Mouse (Mus musculus) spleen, postnatal 14 days (tissue): ENCODE results near the gene Onecut3.

Source experiments
- DNase-seq, 2 experiments: peaks; one replicate each; pipeline ENCODE4 v3.0.0; 2021 to 2022; ENCODE audit warnings: low spot score in 2 of 2

Onecut3 gene

DNA sequence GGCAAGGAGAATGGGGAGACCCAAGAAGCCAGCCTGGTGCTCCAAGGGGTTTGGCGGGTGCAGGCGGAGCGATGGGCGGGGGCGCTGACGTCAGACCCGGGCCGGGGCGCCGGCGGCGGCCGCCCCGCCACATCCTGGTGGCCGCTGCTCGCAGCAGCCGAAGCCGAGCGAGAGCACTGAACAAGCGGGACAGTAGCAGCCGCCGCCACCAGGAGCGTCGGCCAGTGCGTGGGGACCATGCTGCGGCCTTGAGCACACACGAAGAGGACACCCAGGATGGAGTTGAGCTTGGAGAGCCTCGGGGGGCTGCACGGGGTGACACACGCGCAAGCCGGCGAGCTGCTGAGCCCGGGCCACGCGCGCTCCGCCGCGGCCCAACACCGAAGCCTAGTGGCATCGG lies at the start of gene Onecut3:
Onecut3 (plus strand) TSS at position 104 of the 400 bp plus-strand sequence.
- peak in 1 of 2 experiments; percentile 21 for DNase-seq

DNA sequence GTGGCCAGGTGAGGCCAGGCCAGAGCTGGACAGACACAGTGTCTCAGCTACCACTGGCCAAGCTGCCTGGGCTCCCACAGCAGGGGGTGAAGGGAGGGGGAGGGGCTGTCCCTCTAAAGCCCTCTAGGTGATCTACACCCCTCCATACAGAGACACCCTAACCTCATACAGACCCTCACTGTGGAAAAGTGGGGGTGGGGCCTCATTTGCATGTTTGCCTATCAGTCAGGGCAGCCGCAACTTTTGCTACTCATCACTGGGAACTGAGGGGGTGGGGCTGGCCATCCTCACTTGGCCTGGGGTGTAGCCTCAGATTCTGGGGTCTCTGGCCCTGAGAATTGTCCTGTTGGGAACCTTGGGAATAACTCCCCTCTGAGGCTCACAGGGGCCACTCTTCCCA lies 49.6 kb upstream of the Onecut3 start:
- DNase-seq, result no peak

GRCm38 (mm10) chr10:80445898-80446601 lies 48.6 kb upstream of the Onecut3 start:
- peak; percentile 68 to 78 for DNase-seq

GRCm38 (mm10) chr10:80450599-80450998 lies 44.0 kb upstream of the Onecut3 start:
- no peak for DNase-seq

GRCm38 (mm10) chr10:80453601-80454000 lies 41.0 kb upstream of the Onecut3 start:
- no peak for DNase-seq

DNA sequence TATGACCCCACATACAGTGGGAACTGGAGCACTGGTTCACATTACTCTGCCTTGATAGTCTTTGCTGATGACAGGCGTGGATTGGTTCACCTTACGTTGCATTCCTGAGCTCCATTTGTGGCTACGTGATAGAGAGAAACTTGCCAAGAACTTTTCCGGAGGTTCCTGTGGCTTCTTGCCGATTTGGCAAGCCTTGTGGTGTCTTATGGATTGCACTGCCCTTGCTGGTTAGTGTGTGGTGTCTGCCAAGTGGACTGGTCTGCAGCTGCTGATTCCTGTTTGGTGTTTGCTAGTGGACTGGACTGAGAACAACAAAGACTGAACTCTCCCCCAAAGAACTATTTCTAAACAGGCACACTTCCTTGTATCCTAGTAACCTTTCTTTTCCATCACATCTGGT lies 39.9 kb upstream of the Onecut3 start:
- DNase-seq, result no peak

DNA sequence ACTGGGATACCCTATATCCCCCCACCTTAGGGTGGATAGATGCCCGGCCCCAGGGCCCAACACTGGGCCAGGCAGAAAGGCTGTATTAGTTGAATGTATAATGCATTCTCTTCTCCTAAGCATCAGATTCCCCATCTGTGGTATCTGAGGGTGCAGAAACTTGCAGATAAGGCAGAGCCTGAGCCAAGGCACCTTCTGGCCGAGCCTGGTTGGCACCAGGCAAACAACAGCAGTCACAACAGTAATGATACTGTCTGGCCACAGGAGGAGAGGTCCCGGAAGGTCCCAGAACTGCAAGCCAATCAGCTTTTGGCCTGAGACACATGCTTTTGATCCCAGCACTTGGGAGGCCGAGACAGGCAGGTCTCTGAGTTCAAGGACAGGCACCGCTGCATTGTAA lies 38.9 kb upstream of the Onecut3 start:
- DNase-seq, result no peak

DNA sequence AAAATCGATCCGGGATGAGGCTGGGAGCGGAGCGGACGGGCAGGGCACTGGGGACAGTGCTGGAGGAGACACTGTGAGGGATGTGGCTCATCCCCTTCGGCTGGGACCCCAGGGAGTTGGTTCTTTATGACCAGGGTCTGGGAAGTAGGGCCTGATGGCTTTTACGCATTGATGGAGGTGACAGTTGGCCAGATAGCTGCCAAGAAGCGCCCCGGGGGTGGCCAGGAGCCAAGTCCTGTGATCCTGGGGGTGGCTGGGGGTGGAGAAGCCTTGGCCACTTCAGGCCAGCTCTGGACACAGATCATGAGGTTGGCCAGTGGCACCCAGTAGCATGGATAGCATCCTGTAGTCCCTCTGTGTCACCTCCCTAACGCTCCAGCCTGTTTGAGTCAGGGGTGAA lies 35.4 kb upstream of the Onecut3 start:
- DNase-seq, result no peak

GRCm38 (mm10) chr10:80459671-80460070 lies 35.0 kb upstream of the Onecut3 start:
- DNase-seq, result no peak

DNA sequence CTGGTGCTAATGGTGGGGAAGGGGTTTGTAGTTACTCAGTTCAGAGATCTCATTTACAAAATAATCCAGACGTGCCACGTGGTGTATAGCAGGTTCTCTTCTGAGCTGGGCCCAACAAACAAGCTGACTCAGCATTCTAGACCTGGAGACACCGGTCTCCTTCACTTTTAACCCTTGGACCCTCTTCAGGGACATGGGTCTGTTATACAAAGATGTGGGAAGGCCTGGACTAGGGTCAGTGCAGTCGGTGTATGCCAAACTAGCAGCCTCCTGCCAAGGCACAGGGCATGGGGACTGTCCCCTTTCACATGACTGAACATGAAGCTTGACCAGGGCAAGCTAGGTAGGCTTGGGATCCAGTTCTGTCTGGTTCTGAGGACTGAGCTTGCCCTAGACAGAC lies 34.3 kb upstream of the Onecut3 start:
- DNase-seq, result no peak

GRCm38 (mm10) chr10:80461346-80461745 lies 33.3 kb upstream of the Onecut3 start:
- no peak for DNase-seq

DNA sequence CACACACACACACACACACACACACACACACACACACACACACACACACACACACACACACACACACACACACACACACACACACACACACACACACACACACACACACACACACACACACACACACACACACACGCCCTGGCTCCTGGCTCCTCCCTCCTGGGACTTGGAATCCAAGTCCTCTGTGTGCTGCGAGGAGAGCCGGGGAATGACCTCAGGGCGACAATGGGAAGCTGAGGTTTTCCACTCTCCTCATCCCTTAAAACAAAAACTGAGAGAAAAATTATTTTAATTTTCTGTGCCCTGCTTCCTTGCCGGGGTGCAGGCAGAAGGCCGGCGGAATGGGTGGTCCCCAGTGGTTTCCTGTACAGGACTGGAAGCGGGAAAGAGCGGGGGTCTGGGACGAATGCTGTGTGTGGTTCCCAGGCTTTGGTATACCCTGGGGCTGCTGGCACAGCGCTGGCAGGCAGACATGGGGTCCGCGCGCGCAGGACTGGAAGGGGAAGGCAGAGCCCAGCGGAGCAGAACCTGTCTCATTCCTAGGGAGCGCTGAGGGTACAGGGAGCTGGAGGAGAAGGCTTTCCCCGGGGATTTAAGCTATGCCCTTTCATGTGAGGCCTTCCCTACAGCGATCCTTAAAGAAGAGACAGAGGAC lies 30.1 kb upstream of the Onecut3 start:
- DNase-seq, result no peak

- no peak for DNase-seq
Observed at GRCm38 (mm10) chr10:80465066-80465465, 29.6 kb upstream of the Onecut3 start.

DNA sequence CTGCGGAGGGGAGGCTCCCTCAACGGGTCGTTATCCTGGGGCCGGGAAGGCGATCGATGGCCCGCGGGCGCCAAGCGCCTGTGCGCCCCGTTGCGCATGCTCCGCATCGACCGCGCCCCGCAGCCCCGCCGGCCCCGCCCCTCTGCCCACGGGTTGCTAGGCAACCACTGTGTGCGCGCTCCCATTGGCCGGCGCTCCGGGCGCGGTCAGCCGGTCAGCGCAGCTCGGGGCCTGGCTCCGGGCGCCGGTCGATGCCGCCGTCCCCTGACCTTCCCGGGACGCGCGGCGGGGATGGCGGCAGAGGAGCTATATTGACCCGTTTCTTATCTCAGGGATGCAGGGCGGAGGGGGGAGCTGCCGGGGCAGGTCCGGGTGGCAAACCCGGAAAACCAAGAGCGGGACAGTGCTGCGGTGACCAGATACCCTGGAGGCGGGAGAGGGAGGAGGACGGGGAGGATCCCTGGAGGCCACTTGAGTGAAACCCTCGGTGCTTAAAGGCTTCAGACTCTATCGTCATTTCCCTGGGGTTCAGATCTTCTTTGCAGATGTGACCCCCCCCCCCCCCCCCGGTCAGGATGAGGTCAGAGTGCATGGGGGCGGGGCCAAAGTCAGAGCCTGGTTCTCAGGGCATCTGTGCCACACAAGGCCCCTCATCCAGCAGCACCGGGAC lies 19.2 kb upstream of the Onecut3 start:
- DNase-seq, result peak; percentile 81 to 88

GRCm38 (mm10) chr10:80478531-80478930 lies 16.1 kb upstream of the Onecut3 start:
- DNase-seq, result no peak

GRCm38 (mm10) chr10:80481002-80481401 lies 13.6 kb upstream of the Onecut3 start:
- no peak for DNase-seq

GRCm38 (mm10) chr10:80486862-80487379 lies 7.7 kb upstream of the Onecut3 start:
- DNase-seq, result no peak

DNA sequence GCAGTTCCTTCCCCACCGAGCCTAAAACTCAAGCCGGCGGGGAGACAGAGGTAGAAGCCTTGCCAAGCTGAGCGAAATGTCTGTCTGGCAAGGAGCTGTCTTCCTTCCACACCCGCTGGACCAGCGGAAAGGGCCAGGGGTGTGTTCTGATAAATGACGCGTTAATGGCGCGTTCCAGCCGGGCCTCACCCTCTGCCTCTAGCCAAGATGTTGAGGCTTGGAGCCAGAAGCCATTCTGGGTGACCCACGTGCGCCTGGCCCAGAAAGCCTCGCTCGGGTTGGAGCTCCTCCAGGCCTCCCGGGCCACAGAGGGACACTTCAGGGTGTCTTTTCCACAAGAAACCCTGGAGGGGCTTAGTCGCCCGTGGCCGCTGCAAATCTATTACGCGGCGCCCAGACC lies 4.6 kb upstream of the Onecut3 start:
- no peak for DNase-seq

DNA sequence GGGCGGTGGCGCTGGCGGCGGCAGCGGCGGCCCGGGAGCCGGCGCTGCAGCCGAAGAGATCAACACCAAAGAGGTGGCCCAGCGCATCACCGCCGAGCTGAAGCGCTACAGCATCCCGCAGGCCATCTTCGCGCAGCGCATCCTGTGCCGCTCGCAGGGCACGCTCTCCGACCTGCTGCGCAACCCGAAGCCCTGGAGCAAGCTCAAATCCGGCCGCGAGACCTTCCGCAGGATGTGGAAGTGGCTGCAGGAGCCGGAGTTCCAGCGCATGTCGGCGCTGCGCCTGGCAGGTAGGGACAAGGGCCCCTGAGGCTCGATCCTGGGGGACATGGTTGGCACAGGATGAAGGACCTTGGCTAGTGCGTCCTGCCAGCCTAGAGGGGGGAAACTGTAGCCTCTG lies 1.3 kb downstream of the Onecut3 start:
- no peak for DNase-seq

DNA sequence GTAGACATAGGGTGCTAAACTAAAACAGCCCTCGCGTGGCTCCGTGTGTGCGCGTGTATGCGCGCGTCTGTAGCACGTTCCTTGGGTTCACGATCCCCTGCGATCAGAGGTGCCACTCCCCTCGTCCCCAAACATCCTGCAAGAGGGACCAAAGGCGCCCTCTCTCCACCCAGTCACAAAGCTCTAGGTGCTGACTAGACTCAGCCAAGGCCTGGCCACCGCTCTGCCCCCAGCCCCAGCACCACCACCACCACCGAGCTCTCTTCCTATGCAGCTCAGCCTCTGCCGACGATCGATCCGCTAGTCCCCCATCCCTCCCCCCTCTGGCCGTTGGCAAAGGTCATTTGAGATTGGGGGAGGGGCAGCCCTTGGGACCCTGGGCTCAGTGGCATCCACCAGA lies 1.8 kb downstream of the Onecut3 start:
- DNase-seq, result no peak

- DNase-seq, result no peak
Observed at GRCm38 (mm10) chr10:80502291-80502690, 7.7 kb downstream of the Onecut3 start.

GRCm38 (mm10) chr10:80502819-80503314 lies 8.2 kb downstream of the Onecut3 start:
- no peak for DNase-seq
